Mouse (Mus musculus): Measurements from ENCODE around the gene Myh11. TPM values are rescaled to one million over a fixed set of nuclear protein-coding genes. Genes with fewer than 3 reads are reported as not detected.
A peak's percentile ranks its signal among the peaks of the same experiment; 100 is the strongest.

Gene Myh11
- polyA plus RNA-seq (2012; ENCODE audit: insufficient read depth, insufficient read length, low replicate concordance, missing spikeins): not detected in 2 replicates

- Histone ChIP-seq H3K27ac (ENCODE audit: insufficient read depth, low read depth, low read length) (no peak within 1 kb of the TSS), H3K4me3 (ENCODE audit: insufficient read depth, low read depth, low read length) (peak within 1 kb of the TSS; percentile 24), H3K4me1 (ENCODE audit: control insufficient read depth, insufficient read depth, low read length) (peaks cover 13% of the 10 kb centered on the region)
- TF ChIP-seq POLR2A (IDR thresholded peaks at IDR 0.05; ENCODE audit: insufficient read depth, low read depth, low read length) (no peak), CTCF (IDR thresholded peaks at IDR 0.05; ENCODE audit: insufficient read depth, low read depth, low read length) (peak; percentile 49; the same call in 1 of the 2 replicates)
- WGBS: 4% methylated on average over 16 of the region's 16 CpGs
Observed at GRCm38 (mm10) chr16:14291223-14291622, at the start of gene Myh11. Myh11 (minus strand) TSS chr16:14291372.

- no peak overlapping the region for H3K4me3 ChIP-seq (ENCODE audit: insufficient read depth, low read depth, low read length)
- H3K27ac ChIP-seq (ENCODE audit: insufficient read depth, low read depth, low read length): no peak overlapping the region
- no peaks in the 10 kb centered on the region for H3K4me1 ChIP-seq (ENCODE audit: control insufficient read depth, insufficient read depth, low read length)
- WGBS: 56% methylated on average over 1 of the region's 1 CpGs
- TF ChIP-seq POLR2A (IDR thresholded peaks at IDR 0.05; ENCODE audit: insufficient read depth, low read depth, low read length) (no peak), CTCF (IDR thresholded peaks at IDR 0.05; ENCODE audit: insufficient read depth, low read depth, low read length) (no peak)
Observed at GRCm38 (mm10) chr16:14328156-14328555, 37.0 kb upstream of the Myh11 start.

GRCm38 (mm10) chr16:14320494-14320893 lies 29.3 kb upstream of the Myh11 start:
- Histone ChIP-seq H3K4me3 (ENCODE audit: insufficient read depth, low read depth, low read length) (no peak overlapping the region), H3K4me1 (ENCODE audit: control insufficient read depth, insufficient read depth, low read length) (no peaks in the 10 kb centered on the region), H3K27ac (ENCODE audit: insufficient read depth, low read depth, low read length) (no peak overlapping the region)
- TF ChIP-seq CTCF (IDR thresholded peaks at IDR 0.05; ENCODE audit: insufficient read depth, low read depth, low read length) (no peak), POLR2A (IDR thresholded peaks at IDR 0.05; ENCODE audit: insufficient read depth, low read depth, low read length) (no peak)
- 54% methylated on average over 1 of the region's 1 CpGs for WGBS

- Histone ChIP-seq H3K4me1 (ENCODE audit: control insufficient read depth, insufficient read depth, low read length) (peaks cover 3% of the 10 kb centered on the region; the same call in 1 of the 2 replicates), H3K27ac (ENCODE audit: insufficient read depth, low read depth, low read length) (no peak overlapping the region), H3K4me3 (ENCODE audit: insufficient read depth, low read depth, low read length) (no peak overlapping the region)
- 80% methylated on average over 3 of the region's 3 CpGs for WGBS
- no peak for TF ChIP-seq POLR2A (IDR thresholded peaks at IDR 0.05; ENCODE audit: insufficient read depth, low read depth, low read length)
- TF ChIP-seq CTCF (IDR thresholded peaks at IDR 0.05; ENCODE audit: insufficient read depth, low read depth, low read length): no peak
Observed at GRCm38 (mm10) chr16:14319681-14320080, 28.5 kb upstream of the Myh11 start.

GRCm38 (mm10) chr16:14316884-14317876 lies 26.0 kb upstream of the Myh11 start, which contains the start of gene Fopnl:
Fopnl (minus strand) TSS chr16:14317405.
- 2% methylated on average over 51 of the region's 51 CpGs for WGBS

GRCm38 (mm10) chr16:14312914-14313313 lies 21.7 kb upstream of the Myh11 start:
- Histone ChIP-seq H3K4me1 (ENCODE audit: control insufficient read depth, insufficient read depth, low read length) (peaks cover 8% of the 10 kb centered on the region), H3K27ac (ENCODE audit: insufficient read depth, low read depth, low read length) (no peak overlapping the region), H3K4me3 (ENCODE audit: insufficient read depth, low read depth, low read length) (no peak overlapping the region)
- no peak for TF ChIP-seq CTCF (IDR thresholded peaks at IDR 0.05; ENCODE audit: insufficient read depth, low read depth, low read length)
- TF ChIP-seq POLR2A (IDR thresholded peaks at IDR 0.05; ENCODE audit: insufficient read depth, low read depth, low read length): no peak
- WGBS: 83% methylated on average over 7 of the region's 7 CpGs

More at GRCm38 (mm10) chr16:14316884-14317876, 26.0 kb upstream of the Myh11 start, which contains the start of gene Fopnl:
- Histone ChIP-seq H3K27ac (ENCODE audit: insufficient read depth, low read depth, low read length) (peak within 1 kb of the TSS; percentile 85), H3K4me1 (ENCODE audit: control insufficient read depth, insufficient read depth, low read length) (peaks cover 3% of the 10 kb centered on the region; the same call in 1 of the 2 replicates), H3K4me3 (ENCODE audit: insufficient read depth, low read depth, low read length) (peak within 1 kb of the TSS; percentile 66)
- peak; percentile 80 for TF ChIP-seq POLR2A (IDR thresholded peaks at IDR 0.05; ENCODE audit: insufficient read depth, low read depth, low read length)
- 0 out of 2 replicates have a peak, but pooled peaks have one; percentile 28 for TF ChIP-seq CTCF (IDR thresholded peaks at IDR 0.05; ENCODE audit: insufficient read depth, low read depth, low read length)

GRCm38 (mm10) chr16:14311371-14311770 lies 20.2 kb upstream of the Myh11 start:
- Histone ChIP-seq H3K4me1 (ENCODE audit: control insufficient read depth, insufficient read depth, low read length) (peaks cover 8% of the 10 kb centered on the region), H3K27ac (ENCODE audit: insufficient read depth, low read depth, low read length) (no peak overlapping the region), H3K4me3 (ENCODE audit: insufficient read depth, low read depth, low read length) (no peak overlapping the region)
- no peak for TF ChIP-seq POLR2A (IDR thresholded peaks at IDR 0.05; ENCODE audit: insufficient read depth, low read depth, low read length)
- TF ChIP-seq CTCF (IDR thresholded peaks at IDR 0.05; ENCODE audit: insufficient read depth, low read depth, low read length): peak; percentile 30; the same call in 1 of the 2 replicates
- 55% methylated on average over 6 of the region's 6 CpGs for WGBS

- TF ChIP-seq CTCF (IDR thresholded peaks at IDR 0.05; ENCODE audit: insufficient read depth, low read depth, low read length) (no peak), POLR2A (IDR thresholded peaks at IDR 0.05; ENCODE audit: insufficient read depth, low read depth, low read length) (no peak)
- H3K27ac ChIP-seq (ENCODE audit: insufficient read depth, low read depth, low read length): no peak overlapping the region
- H3K4me3 ChIP-seq (ENCODE audit: insufficient read depth, low read depth, low read length): no peak overlapping the region
- 50% methylated on average over 3 of the region's 3 CpGs for WGBS
- peaks cover 6% of the 10 kb centered on the region for H3K4me1 ChIP-seq (ENCODE audit: control insufficient read depth, insufficient read depth, low read length)
Observed at GRCm38 (mm10) chr16:14309833-14310232, 18.7 kb upstream of the Myh11 start.
